Mouse (Mus musculus) c-Kit-positive CD71-positive TER-119-negative erythroid progenitor cells, embryonic 14.5 days (primary cell): ENCODE data around the gene Bsg.

Experiments
- DNase-seq: peaks from one replicate; pipeline ENCODE4 v3.0.0-alpha.2; 2013; ENCODE audit warnings: low read depth

The Bsg gene

GRCm38 (mm10) chr10:79704065-79704969 lies at the start of gene Bsg:
TSS of gene Bsg (plus strand) at chr10:79704491.
- peak; percentile 99 for DNase-seq

GRCm38 (mm10) chr10:79654946-79655395 lies 49.3 kb upstream of the Bsg start:
- DNase-seq: no peak

- no peak for DNase-seq
These were observed 45.5 kb upstream of the Bsg start for GRCm38 (mm10) chr10:79658829-79659228.

DNA sequence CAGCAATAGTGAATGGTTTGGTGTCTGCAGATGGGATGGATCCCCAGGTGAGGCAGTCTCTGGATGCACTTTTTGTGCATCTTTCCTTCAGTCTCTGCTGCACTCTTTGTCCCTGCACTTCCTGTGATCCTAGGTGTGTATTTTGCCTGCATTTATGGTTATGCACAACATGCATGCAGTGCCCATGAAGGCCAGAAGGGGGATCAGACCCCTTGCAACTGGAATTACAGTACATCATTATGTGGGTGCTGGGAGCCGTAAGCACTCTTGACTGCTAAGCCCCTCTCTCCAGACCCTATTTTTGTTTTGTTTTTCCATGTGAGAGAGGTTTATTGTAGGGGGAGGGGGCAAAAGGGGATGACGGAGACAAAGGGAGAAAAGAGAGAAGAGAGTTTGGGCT lies 44.0 kb upstream of the Bsg start:
- no peak for DNase-seq

GRCm38 (mm10) chr10:79661861-79662260 lies 42.4 kb upstream of the Bsg start:
- DNase-seq: no peak

DNA sequence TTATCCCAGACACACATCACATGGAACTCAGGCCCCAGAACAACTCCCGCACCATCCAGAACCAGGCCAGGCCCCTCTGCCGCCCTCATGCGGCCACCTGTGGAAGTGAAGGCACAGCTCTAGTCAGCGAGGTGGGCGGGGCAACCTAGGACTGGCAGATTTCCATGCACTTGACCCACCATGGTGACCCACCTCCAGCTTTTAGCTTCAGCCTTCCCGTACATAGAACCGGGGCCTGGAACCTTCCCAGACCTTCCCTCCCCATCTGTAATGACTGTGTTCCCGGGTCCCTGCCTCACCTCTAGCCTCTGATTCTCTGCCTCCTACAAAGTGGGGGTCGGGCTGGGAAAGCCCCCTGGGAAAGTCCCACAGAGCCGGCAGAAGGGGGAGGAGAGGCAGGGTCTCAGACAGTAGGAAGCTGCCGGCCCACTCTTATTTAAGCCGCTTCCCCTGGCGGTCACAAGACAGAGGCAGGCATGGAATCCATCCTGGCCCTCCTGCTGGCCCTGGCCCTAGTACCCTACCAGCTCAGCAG lies 40.1 kb upstream of the Bsg start, which contains the start of gene Madcam1:
Gene Madcam1 (plus strand): TSS at position 429 of the 535 bp plus-strand sequence.
- peak; percentile 55 for DNase-seq

DNA sequence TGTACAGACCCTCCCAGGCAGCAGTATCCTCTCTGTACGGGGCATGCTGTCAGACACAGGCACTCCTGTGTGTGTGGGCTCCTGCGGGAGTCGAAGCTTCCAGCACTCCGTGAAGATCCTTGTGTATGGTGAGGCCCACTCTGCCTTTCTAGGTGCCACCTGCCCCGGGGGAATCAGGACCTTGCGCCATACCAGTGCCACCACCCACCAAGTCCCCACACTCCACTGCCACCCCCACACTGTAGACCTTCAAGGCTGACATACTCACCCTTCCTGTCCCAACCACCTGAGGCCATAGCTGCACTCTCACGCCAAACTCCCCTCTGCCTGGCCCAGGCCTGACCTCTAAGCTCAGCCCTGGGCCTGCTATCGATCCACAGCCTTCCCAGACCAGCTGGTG lies 39.2 kb upstream of the Bsg start:
- no peak for DNase-seq

DNA sequence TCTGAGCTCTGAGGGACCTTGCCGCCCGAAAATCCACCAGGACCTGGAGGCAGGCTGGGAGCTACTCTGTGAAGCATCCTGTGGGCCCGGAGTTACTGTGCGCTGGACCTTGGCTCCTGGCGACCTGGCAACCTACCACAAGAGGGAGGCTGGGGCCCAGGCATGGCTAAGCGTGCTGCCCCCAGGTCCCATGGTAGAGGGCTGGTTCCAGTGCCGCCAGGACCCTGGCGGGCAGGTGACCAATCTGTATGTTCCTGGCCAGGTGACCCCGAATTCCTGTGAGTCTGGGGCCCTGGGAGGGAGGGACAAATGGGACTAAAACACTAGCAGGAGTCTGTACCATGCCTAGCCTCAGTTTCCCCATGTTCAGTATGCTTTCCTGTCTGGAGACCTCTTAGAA lies 37.8 kb upstream of the Bsg start:
- DNase-seq: no peak

- no peak for DNase-seq
These were observed 36.2 kb upstream of the Bsg start for GRCm38 (mm10) chr10:79668076-79668475.

- peak; percentile 83 for DNase-seq
These were observed 35.3 kb upstream of the Bsg start, which contains the start of gene Tpgs1 for GRCm38 (mm10) chr10:79668771-79669575. TSS of gene Tpgs1 (plus strand) at chr10:79669369.

DNA sequence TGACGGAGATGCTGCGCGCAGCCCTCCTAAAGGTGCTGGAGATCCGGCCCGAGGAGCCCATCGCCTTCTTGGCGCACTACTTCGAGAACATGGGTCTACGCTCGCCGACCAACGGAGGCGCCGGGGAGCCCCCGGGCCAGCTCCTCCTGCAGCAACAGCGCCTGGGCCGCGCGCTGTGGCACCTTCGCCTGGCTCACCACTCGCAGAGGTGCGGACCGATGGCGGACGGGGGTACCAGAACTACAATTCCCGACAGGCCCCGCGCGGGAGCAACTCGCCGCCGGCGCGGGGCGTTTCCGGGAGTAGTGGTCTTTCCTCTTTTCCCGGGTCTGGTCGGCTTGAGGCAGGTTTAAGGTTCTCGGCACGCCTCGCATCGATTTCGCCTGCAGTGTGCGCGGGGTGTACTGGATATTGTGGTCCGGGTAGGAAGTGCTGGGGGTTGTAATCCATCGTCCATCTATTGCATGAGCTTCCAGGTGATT lies 34.7 kb upstream of the Bsg start:
- peak; percentile 39 for DNase-seq

GRCm38 (mm10) chr10:79670071-79670888 lies 34.0 kb upstream of the Bsg start:
- no peak for DNase-seq

GRCm38 (mm10) chr10:79671396-79672087 lies 32.7 kb upstream of the Bsg start:
- DNase-seq: no peak

GRCm38 (mm10) chr10:79672088-79672455 lies 32.2 kb upstream of the Bsg start:
- DNase-seq: no peak

GRCm38 (mm10) chr10:79673054-79673453 lies 31.2 kb upstream of the Bsg start:
- DNase-seq: no peak

DNA sequence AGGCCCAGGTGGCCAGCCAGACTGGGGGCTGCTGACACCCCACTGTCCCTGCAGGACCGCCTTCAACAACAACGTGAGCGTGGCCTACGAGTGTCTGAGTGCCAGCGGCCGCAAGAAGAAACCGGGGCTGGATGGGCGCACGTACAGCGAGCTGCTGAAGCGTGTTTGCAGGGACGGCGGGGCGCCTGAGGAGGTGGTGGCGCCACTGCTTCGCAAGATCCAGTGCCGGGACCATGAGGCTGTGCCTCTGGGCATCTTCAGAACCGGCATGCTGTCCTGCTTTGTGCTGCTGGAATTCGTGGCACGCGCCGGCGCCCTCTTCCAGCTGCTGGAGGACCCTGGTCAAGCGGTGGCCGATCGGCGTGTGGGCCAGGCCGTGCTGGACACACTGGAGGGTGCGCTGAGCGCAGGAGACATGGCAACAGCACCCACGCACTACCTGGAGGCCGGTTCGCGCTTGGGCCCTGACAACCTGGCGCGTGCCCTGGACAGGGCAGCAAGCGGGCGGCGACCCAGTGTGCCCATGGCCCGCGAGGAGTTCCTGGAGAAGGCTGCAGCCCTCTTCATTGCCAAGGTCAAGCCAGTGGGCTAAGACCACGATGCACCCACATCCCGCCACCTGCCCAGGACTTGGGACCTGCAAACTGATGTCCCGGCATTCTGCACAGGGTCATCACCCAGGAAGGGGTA lies 28.8 kb upstream of the Bsg start:
- DNase-seq: no peak

DNA sequence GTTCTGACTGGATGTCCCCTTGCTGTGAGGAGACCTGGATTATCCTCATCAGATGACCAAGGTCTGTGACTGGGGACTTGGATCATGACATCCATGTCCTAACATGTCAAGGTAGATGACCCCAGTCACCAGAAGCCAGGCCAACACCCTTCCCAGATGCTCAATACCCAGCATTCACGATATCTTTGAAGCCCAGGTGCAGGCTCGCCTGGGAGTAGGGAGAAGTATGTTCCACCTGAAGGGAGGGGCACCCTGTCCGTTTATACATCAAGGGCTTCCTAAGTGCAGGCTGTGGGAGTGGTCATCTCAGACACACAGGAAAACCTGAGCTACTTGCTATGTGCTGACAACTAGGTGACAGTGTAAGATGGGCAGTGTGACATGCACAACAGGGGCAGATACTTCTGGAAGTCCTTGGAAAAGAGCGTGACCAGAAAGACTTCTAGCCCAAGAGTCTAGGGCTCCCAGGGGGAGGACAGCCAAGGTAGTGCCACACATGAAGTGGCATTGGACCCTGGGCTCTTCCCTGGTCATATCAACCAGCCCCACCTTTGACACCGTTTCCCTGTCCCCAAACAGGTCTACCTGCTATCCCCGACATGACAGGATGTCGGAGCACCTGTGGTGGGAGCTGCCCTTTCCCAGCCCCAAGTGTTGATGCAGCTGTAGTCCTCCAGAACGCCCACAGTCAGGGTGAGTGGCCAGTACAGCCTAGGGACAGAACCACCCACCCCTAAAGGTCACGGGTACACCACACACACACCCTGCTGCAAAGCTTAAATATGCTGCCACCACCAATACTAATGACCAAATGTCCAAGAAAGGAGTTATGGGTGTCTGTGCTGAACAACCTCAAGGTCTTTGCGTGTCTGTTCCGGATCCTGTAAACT lies 23.4 kb upstream of the Bsg start:
- no peak for DNase-seq

- DNase-seq: peak; percentile 94
These were observed 22.6 kb upstream of the Bsg start, which contains the start of gene Cdc34 for GRCm38 (mm10) chr10:79681591-79682245. TSS of gene Cdc34 (plus strand) at chr10:79682195.

DNA sequence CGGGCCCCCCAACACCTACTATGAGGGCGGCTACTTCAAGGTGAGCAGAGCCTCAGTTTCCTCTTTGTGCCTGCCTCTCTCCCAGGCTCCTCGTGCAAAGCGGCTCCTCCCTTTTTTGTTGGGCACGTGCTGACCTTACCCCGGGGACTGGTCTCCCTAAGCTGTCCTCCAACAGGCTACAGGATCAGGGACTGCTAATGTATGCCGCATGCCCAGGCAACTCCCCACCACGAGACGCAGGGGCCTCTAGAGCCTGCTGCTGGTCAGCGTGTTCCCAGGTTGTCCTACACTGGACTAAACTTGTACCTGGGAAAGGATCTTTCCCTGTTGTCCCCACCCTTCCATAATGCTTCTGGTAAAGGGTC lies 21.8 kb upstream of the Bsg start:
- no peak for DNase-seq
